Mouse (Mus musculus): Measurements from ENCODE around the gene Tmem50b. TPM values are rescaled to one million over a fixed set of nuclear protein-coding genes. Genes with fewer than 3 reads are reported as not detected.

Tmem50b gene
- polyA plus RNA-seq, 1 experiment from 2014 or later: 112 TPM

DNA sequence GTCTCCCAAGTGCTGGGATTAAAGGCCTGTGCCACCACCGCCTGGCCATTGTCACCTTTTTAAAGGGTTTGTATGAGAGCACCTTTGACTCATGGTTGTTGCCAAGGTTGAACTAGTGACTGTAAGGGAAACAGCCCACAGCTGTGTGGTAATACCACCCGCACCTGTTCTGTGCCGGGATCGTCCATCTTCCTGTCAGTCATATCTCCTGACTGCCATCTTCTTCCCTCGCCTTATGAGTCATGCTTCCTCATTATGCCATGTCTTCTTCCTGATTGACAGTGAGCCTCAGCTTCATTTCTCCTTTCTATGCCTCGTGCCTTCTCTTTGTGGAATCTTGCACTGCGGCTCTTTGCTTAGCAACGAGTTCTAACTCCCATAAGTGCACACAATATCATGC is 9.4 kb upstream of the Tmem50b start:
- no peaks in the 10 kb centered on the region for H3K36me3 ChIP-seq
- H3K27ac ChIP-seq (replicated peaks): no peak overlapping the region
- WGBS: 93% methylated on average over 8 of the region's 8 CpGs
- no peaks in the 10 kb centered on the region for H3K4me1 ChIP-seq
- no peaks in the 10 kb centered on the region for H3K27me3 ChIP-seq (replicated peaks)
- ATAC-seq (ENCODE audit: low FRiP score): no peak
- H3K4me2 ChIP-seq: no peak overlapping the region
- H3K9ac ChIP-seq (replicated peaks): no peak overlapping the region
- H3K9me3 ChIP-seq (replicated peaks): no peaks in the 10 kb centered on the region
- H3K4me3 ChIP-seq (replicated peaks): no peak overlapping the region

DNA sequence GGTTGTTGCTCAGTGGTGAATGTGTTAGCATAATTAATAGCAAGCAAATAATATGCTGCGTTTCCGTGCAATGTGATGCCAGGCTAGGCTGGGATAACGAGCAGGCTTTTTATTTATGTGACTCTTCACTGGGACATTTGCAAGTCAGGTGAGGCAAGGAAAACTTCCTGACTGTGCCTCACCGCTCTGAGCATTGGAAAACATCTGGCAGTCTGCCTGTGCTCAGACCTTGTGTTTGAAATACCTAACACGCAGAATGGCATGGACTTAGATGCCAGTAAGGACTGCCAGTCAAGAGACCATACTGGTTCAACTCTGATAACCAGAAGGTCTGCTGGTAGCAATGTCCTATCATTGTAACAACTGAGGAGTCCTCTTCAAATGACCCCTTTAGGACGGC is 7.6 kb upstream of the Tmem50b start:
- no peak overlapping the region for H3K27ac ChIP-seq (replicated peaks)
- H3K36me3 ChIP-seq: no peaks in the 10 kb centered on the region
- no peak overlapping the region for H3K9ac ChIP-seq (replicated peaks)
- no peaks in the 10 kb centered on the region for H3K9me3 ChIP-seq (replicated peaks)
- H3K4me2 ChIP-seq: no peak overlapping the region
- no peaks in the 10 kb centered on the region for H3K27me3 ChIP-seq (replicated peaks)
- no peak for ATAC-seq (ENCODE audit: low FRiP score)
- 77% methylated on average over 6 of the region's 6 CpGs for WGBS
- no peak overlapping the region for H3K4me3 ChIP-seq (replicated peaks)
- H3K4me1 ChIP-seq: no peaks in the 10 kb centered on the region

DNA sequence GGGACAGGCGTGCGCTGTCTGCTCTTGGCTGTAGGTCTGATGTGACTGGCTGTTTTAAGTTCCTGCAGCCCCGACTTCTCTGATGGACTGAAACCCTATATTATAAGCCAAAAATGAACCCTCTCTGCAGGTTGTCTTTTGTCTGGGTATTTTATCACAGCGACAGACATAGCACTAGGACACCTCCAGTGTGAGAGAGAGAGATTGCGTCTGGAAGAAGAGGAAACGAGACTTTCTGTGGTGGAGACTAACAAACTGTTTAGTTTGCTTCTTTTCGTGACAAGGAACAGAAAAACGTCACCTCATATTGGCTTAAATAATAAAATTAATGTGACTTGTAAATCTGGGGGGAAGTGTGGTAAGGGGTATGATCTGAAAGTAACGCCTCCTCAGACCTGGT is 4.1 kb upstream of the Tmem50b start:
- H3K4me3 ChIP-seq (replicated peaks): no peak overlapping the region
- no peak for ATAC-seq (ENCODE audit: low FRiP score)
- H3K4me1 ChIP-seq: peaks cover 7% of the 10 kb centered on the region
- 61% methylated on average over 9 of the region's 9 CpGs for WGBS
- no peaks in the 10 kb centered on the region for H3K9me3 ChIP-seq (replicated peaks)
- no peak overlapping the region for H3K27ac ChIP-seq (replicated peaks)
- H3K27me3 ChIP-seq (replicated peaks): peaks cover 4% of the 10 kb centered on the region; the same call in 1 of the 2 replicates
- no peaks in the 10 kb centered on the region for H3K36me3 ChIP-seq
- no peak overlapping the region for H3K9ac ChIP-seq (replicated peaks)
- H3K4me2 ChIP-seq: no peak overlapping the region

DNA sequence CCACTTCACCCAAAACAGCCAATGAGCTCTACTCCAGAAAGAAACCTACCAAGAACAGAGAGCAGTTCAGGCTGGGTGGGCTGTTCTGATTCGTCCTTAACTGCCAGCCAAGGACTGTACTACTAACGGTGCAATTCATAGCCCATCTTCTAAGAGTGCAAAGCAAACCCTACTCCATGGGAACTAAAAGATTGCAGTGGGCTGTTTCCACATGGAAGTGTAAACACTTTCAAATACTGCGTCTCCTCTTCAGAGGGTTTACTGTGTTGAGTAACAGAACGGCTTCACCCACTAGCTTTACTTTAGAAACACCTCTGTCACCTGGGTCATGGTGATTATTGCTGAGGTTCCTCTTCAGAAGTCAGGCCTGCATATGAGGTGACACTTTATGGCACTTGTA is 3.5 kb upstream of the Tmem50b start:
- Histone ChIP-seq H3K4me2 (no peak overlapping the region), H3K36me3 (no peaks in the 10 kb centered on the region), H3K4me3 (replicated peaks) (no peak overlapping the region)

DNA sequence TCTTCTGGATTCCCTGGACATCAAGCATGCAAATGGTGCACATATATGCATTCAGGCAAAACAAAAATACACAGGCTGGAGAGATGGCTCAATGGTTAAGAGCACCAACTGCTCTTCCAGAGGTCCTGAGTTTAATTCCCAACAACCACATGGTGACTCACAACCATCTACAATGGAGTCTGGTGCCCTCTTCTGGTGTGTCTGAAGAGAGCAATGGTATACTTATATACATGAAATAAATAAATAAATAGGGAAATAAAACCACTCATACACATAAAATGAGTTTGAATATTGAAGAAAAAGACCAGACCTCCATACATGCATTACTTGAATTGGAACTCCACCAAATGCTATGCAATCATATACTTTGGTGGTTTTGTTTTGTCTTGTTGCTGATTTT is 1.6 kb upstream of the Tmem50b start:
- no peak for ATAC-seq (ENCODE audit: low FRiP score)
- H3K27me3 ChIP-seq (replicated peaks): peaks cover 4% of the 10 kb centered on the region; the same call in 1 of the 2 replicates
- no peak overlapping the region for H3K4me2 ChIP-seq
- H3K27ac ChIP-seq (replicated peaks): no peak overlapping the region
- no peaks in the 10 kb centered on the region for H3K9me3 ChIP-seq (replicated peaks)
- H3K4me3 ChIP-seq (replicated peaks): no peak overlapping the region
- no peaks in the 10 kb centered on the region for H3K36me3 ChIP-seq
- peaks cover 24% of the 10 kb centered on the region for H3K4me1 ChIP-seq
- no peak overlapping the region for H3K9ac ChIP-seq (replicated peaks)

More for the DNA sequence above, 3.5 kb upstream of the Tmem50b start:
- Histone ChIP-seq H3K27ac (replicated peaks) (no peak overlapping the region), H3K4me1 (peaks cover 13% of the 10 kb centered on the region), H3K27me3 (replicated peaks) (peaks cover 4% of the 10 kb centered on the region; the same call in 1 of the 2 replicates), H3K9ac (replicated peaks) (no peak overlapping the region), H3K9me3 (replicated peaks) (no peaks in the 10 kb centered on the region)
- ATAC-seq (ENCODE audit: low FRiP score): no peak
- WGBS: 68% methylated on average over 4 of the region's 4 CpGs

DNA sequence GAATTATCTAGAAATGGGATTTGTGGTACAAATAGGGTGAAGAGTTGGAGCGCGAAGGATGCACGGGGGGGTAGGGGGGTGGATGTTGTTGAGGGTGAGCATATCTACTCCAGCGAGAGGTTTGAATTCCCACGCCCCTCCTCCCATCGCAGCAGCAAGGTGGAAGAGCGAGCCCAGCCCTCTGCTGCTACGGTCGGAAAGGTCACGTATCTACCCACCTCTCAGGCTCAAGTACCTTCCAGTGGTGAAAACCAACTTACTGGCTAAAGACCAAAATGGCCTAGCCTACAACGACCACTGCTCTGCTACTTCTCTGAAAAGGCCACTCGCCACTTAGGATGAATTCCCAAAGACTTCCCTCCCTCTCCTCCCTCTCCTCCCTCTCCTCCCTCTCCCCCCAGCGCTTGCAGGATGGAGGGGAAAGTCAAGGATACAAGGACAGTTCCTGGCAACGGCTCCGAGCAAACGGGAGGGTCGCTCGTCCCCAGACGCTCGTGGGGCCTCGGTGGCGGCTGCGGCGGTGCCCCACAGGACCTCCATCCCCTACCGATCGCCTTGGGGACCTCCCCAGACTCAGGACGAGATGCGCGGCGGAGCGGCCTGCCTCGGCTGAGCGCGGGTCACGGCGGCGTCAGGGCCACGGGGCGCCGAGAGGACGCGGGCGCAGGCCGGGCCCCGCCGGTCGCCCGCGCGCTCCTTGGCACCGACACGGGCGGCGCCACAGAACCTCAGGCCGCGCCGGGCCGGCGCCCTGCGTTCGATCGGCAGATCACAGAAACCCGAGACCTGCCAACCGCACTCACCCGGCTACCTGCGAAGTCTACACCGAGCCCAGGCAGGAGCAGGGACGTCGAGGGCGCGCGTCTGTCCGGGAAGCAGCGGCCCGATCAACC is 575 bp downstream of the Tmem50b start:
- H3K4me1 ChIP-seq: peaks cover 36% of the 10 kb centered on the region
- peak overlapping the region; percentile 91 for H3K4me2 ChIP-seq
- peak overlapping the region; percentile 77 for H3K9ac ChIP-seq (replicated peaks)
- H3K27me3 ChIP-seq (replicated peaks): peaks cover 4% of the 10 kb centered on the region; the same call in 1 of the 2 replicates
- peak; percentile 0 for ATAC-seq (ENCODE audit: low FRiP score)
- H3K27ac ChIP-seq (replicated peaks): peak overlapping the region; percentile 86
- H3K36me3 ChIP-seq: no peaks in the 10 kb centered on the region
- peak overlapping the region; percentile 88 for H3K4me3 ChIP-seq (replicated peaks)
- no peaks in the 10 kb centered on the region for H3K9me3 ChIP-seq (replicated peaks)
- under 1% methylated on average over 73 of the region's 75 CpGs for WGBS

DNA sequence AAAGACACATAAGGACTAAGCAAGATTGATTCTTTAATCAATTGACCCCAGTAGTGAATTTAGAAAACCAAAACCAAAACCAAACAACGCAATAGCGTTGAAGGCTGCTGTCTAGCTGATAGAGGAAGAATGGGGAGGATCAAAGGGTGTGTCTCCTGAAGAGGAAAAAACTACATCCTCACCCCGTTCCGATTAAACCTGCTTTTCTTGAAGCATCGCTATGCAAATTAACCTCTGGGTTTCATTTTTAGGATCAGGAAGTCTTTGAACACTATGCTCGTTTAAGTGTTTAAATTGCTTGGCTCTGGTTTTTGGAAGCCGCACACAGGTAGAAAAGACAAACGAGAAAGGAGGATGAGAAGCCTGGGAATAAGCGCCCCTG is 1.2 kb downstream of the Tmem50b start:
- H3K4me3 ChIP-seq (replicated peaks): peak overlapping the region; percentile 88
- no peak overlapping the region for H3K27ac ChIP-seq (replicated peaks)
- H3K9ac ChIP-seq (replicated peaks): peak overlapping the region; percentile 77
- H3K36me3 ChIP-seq: no peaks in the 10 kb centered on the region
- H3K27me3 ChIP-seq (replicated peaks): peaks cover 4% of the 10 kb centered on the region; the same call in 1 of the 2 replicates
- H3K9me3 ChIP-seq (replicated peaks): no peaks in the 10 kb centered on the region
- 17% methylated on average over 9 of the region's 9 CpGs for WGBS
- H3K4me2 ChIP-seq: peak overlapping the region; percentile 91
- ATAC-seq (ENCODE audit: low FRiP score): no peak
- H3K4me1 ChIP-seq: peaks cover 36% of the 10 kb centered on the region

DNA sequence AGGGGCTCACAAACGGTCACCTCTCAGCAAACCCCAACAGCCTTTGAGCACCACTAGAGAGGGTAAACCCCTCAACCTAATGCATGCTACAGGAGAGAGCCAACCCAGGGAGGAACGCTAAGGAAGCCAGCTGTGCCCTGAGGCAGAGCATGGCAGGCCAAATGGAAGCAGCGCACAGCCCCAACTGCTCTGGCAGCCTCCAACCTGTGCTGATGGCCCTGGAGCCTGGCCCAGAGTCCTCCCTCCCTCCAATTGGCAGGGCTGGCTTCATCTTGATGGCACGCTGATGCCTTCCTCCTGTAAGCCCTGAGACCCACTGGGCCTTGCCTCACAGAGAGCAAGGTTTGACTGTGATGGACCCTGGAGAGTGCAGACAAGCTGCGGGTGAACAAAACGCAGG is 2.5 kb downstream of the Tmem50b start:
- no peaks in the 10 kb centered on the region for H3K36me3 ChIP-seq
- H3K9me3 ChIP-seq (replicated peaks): no peaks in the 10 kb centered on the region
- no peak for ATAC-seq (ENCODE audit: low FRiP score)
- peaks cover 4% of the 10 kb centered on the region; the same call in 1 of the 2 replicates for H3K27me3 ChIP-seq (replicated peaks)
- peaks cover 36% of the 10 kb centered on the region for H3K4me1 ChIP-seq
- WGBS: 74% methylated on average over 6 of the region's 6 CpGs
- H3K4me2 ChIP-seq: no peak overlapping the region
- H3K4me3 ChIP-seq (replicated peaks): no peak overlapping the region
- no peak overlapping the region for H3K9ac ChIP-seq (replicated peaks)
- H3K27ac ChIP-seq (replicated peaks): no peak overlapping the region

DNA sequence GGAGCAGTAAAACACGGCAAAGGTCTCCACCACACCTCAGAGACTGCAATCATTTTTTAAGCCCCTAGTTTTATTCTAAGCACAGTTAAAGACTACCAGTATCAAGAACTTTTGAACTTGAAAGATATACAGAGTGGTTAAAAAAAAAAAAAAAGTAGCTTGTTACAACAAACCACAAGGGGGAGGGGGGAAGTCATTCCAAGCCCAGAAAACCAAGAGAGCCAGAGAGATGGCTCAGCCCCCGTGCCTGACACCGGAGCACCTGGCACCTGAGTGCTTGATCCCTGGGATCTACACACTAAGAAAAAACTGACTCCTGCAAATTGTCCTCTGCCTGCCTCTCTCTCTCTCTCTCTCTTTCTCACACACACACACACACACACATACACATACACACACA is 4.3 kb downstream of the Tmem50b start:
- H3K27me3 ChIP-seq (replicated peaks): no peaks in the 10 kb centered on the region
- H3K4me2 ChIP-seq: no peak overlapping the region
- peaks cover 36% of the 10 kb centered on the region for H3K4me1 ChIP-seq
- WGBS: 84% methylated on average over 3 of the region's 3 CpGs
- H3K9ac ChIP-seq (replicated peaks): no peak overlapping the region
- no peaks in the 10 kb centered on the region for H3K36me3 ChIP-seq
- no peak overlapping the region for H3K4me3 ChIP-seq (replicated peaks)
- ATAC-seq (ENCODE audit: low FRiP score): no peak
- no peaks in the 10 kb centered on the region for H3K9me3 ChIP-seq (replicated peaks)
- H3K27ac ChIP-seq (replicated peaks): no peak overlapping the region

DNA sequence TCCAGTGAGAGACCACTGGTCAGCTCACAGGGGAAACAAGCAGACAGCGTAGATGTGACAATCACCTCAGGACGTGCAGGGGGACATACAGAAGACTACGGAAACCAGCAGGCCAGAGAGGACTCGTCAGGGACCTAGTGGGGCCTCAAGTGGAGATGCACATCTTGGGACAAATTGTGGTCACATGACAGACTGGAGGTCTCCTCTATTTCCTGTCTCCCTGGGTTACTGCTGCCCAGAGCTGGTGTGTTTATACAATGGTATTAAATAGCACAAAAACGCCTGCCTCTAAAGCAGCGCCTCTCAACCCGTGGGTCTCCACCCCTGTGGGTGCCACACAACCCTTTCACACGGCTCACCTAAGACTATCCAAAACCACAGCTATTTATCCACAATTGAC is 5.4 kb downstream of the Tmem50b start:
- Histone ChIP-seq H3K9ac (replicated peaks) (no peak overlapping the region), H3K27me3 (replicated peaks) (no peaks in the 10 kb centered on the region), H3K4me2 (no peak overlapping the region), H3K36me3 (no peaks in the 10 kb centered on the region), H3K27ac (replicated peaks) (no peak overlapping the region), H3K4me3 (replicated peaks) (no peak overlapping the region), H3K9me3 (replicated peaks) (no peaks in the 10 kb centered on the region), H3K4me1 (peaks cover 32% of the 10 kb centered on the region)
- WGBS: 77% methylated on average over 8 of the region's 8 CpGs
- no peak for ATAC-seq (ENCODE audit: low FRiP score)

DNA sequence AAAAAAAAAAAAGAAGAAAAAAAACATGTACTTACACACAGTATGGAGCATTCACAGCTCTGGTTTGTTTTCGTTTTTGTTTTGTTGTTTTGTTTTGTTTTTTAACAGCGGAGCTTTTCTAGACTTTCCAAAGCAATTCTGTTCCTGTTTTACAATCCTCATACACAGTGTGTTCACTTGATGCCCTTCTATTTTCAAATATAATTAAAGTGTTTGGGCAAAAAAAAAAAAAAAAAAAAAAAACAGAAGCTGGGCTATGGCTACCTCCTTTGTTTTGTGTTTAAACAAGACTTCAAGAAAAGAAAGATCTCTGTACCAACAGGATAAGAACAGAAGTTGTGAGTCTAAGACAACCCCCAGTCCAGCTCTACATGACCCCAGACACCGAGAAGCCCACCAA is 8.9 kb downstream of the Tmem50b start:
- peaks cover 25% of the 10 kb centered on the region for H3K36me3 ChIP-seq
- no peak overlapping the region for H3K27ac ChIP-seq (replicated peaks)
- ATAC-seq (ENCODE audit: low FRiP score): no peak
- H3K9ac ChIP-seq (replicated peaks): no peak overlapping the region
- 93% methylated on average over 3 of the region's 3 CpGs for WGBS
- peaks cover 10% of the 10 kb centered on the region; the same call in 1 of the 2 replicates for H3K4me1 ChIP-seq
- no peak overlapping the region for H3K4me3 ChIP-seq (replicated peaks)
- no peak overlapping the region for H3K4me2 ChIP-seq
- no peaks in the 10 kb centered on the region for H3K27me3 ChIP-seq (replicated peaks)
- H3K9me3 ChIP-seq (replicated peaks): no peaks in the 10 kb centered on the region

DNA sequence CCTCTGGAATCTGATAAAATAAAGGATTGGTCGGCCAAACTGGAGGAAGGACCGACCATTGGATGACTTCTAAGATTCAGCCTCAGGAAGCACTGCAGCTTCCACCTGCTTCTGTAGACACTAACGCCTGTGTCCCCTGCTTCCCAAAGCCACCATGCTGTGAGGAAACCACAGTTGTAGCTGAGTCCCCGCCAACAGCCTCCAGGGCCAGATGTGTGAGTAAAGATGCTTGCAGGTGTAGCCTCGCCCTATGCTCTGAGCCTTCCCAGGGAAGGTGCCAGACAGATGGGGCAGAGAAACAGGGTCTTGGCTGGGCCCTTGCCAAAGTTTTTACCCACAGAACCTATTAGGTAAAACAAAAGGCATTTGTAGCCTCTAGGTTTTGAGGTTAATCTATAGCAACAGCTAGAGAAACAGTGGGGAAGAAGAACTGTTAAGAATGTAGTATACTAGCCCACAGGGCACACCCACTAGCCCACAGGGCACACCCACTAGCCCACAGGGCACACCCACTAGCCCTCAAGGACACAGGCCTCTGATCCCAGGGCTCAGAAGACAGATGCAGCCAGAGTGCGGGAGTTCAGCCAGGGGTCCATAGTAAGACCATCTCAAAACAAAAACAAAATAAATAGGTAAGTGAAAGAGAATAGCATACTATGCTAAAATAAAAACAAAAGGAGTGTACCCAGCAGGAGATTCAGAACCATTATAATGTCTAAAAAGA is 9.7 kb downstream of the Tmem50b start:
- 66% methylated on average over 6 of the region's 6 CpGs for WGBS
- Histone ChIP-seq H3K9me3 (replicated peaks) (no peaks in the 10 kb centered on the region), H3K4me1 (peaks cover 8% of the 10 kb centered on the region; the same call in 1 of the 2 replicates), H3K4me2 (no peak overlapping the region), H3K36me3 (peaks cover 25% of the 10 kb centered on the region), H3K27ac (replicated peaks) (no peak overlapping the region), H3K9ac (replicated peaks) (no peak overlapping the region), H3K27me3 (replicated peaks) (no peaks in the 10 kb centered on the region), H3K4me3 (replicated peaks) (no peak overlapping the region)
- ATAC-seq (ENCODE audit: low FRiP score): no peak

Data from neural tube, embryonic 15.5 days (tissue).